Mouse (Mus musculus) forebrain, embryonic 15.5 days (tissue): ENCODE measurements around the gene Rgcc. TPM values are rescaled to one million over a fixed set of nuclear protein-coding genes. Genes with fewer than 3 reads are reported as not detected.
A peak's percentile ranks its signal among the peaks of the same experiment; 100 is the strongest.

Experiments used
- ATAC-seq: fragments of 200-750 bp; cut with Nextera tagmentation; replicated peaks from 2 replicates; pipeline ENCODE4 v1.8.0; 2017; ENCODE audit warnings: mild to moderate bottlenecking, moderate TSS enrichment, moderate library complexity
- H3K27ac ChIP-seq: fragments of 300-500 bp; sonication (generic); replicated peaks from 2 replicates; pipeline ENCODE4 v1.5.1; 2015; ENCODE audit warnings: mild to moderate bottlenecking, inconsistent platforms
- H3K27me3 ChIP-seq: fragments of 300-500 bp; sonication (generic); 2 replicates; pipeline ENCODE4 v1.6.1; 2015; ENCODE audit warnings: inconsistent platforms
- H3K36me3 ChIP-seq: fragments of 300-500 bp; sonication (generic); 2 replicates; pipeline ENCODE4 v1.6.1; 2015; ENCODE audit warnings: mild to moderate bottlenecking, inconsistent platforms
- H3K4me1 ChIP-seq: fragments of 300-500 bp; sonication (generic); 2 replicates; pipeline ENCODE4 v1.6.1; 2015; ENCODE audit warnings: inconsistent platforms
- H3K4me2 ChIP-seq: fragments of 300-500 bp; sonication (generic); replicated peaks from 2 replicates; pipeline ENCODE4 v1.6.1; 2015; ENCODE audit warnings: mild to moderate bottlenecking, inconsistent platforms
- H3K4me3 ChIP-seq: fragments of 300-500 bp; sonication (generic); 2 replicates; pipeline ENCODE4 v1.5.1; 2015; ENCODE audit warnings: mild to moderate bottlenecking, inconsistent platforms
- H3K9ac ChIP-seq: fragments of 300-500 bp; sonication (generic); replicated peaks from 2 replicates; pipeline ENCODE4 v1.6.1; 2015; ENCODE audit warnings: mild to moderate bottlenecking, inconsistent platforms
- H3K9me3 ChIP-seq: fragments of 300-500 bp; sonication (generic); 2 replicates; pipeline ENCODE4 v1.6.1; 2016; ENCODE audit warnings: inconsistent platforms
- WGBS: fragments of 180-500 bp; shearing (Covaris S2); methylation state at CpG from one replicate; pipeline ENCODE4 v1.1.7; 2015; ENCODE audit warnings: mixed read lengths; 5-methylcytosine and 5-hydroxymethylcytosine counted together
- polyA plus RNA-seq: library from polyadenylated mRNA; unstranded; fragments of >200 nt; fragmentation: Nextera tagmentation; extraction: Ambion mirVana; gene quantifications from 2 replicates; pipeline ENCODE4 v1.2.1, GENCODE M21; 2015

Rgcc gene
- polyA plus RNA-seq, 1 experiment from 2014 or later = 67.3 TPM

DNA sequence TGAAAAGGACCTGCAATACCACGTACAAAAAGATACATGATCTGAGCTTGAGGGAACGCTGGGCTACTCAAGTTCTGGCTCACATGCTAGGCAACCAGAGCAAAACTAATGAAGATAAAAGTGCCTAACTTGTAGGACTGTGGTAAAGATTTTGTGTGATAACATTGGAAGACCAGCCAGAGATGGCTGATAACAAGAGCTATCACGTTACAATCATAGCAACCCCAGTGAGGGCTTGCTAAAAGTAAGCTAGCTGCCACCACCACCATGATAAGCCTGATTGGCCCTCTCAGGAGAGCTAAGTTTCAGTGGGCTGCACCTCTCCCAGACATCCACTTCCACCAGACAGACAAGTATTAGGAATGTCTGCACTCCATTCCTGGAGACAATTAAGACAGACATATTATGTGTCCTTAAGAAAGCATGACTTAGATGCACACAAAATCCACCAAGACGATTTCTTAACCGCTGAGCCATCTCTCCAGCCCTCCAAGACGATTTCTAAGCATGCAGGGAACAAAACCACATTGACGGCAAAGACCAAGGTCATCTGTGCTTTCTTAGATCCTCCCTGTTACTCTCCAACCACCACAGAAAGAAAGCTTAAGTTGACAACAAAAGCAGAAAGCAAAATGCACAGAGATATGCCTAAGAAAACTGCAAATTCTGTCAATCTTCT, 3.0 kb downstream of the Rgcc start:
- H3K4me1 ChIP-seq = peaks cover 30% of the 10 kb centered on the region
- no peaks in the 10 kb centered on the region for H3K27me3 ChIP-seq
- H3K4me3 ChIP-seq = peak overlapping the region; percentile 2; the same call in 1 of the 2 replicates
- no peak overlapping the region for H3K9ac ChIP-seq
- H3K27ac ChIP-seq = no peak overlapping the region
- no peaks in the 10 kb centered on the region for H3K9me3 ChIP-seq
- ATAC-seq = no peak
- H3K36me3 ChIP-seq = no peaks in the 10 kb centered on the region
- WGBS = 64% methylated on average over 7 of the region's 7 CpGs
- H3K4me2 ChIP-seq = peak overlapping the region; percentile 21

DNA sequence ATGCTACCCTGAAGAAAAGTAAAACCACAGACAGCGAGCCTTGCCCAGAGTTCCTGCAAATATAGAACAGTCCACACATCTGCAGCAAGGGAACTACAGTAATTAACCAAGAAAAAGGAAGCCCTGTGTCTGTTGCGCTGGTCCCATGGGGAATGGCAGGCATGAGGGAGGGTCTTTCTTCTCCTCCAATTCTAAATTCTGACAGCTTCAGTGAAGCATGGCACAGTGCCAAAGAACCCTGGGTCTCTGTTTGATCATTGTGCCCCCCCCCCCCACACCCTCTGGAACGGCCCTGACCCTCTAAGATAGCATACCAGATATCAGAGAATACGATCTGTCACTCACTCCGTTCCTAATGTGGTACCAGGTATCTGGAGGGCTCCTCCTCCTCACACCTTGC, 4.6 kb downstream of the Rgcc start:
- Histone ChIP-seq H3K4me1 (peaks cover 40% of the 10 kb centered on the region), H3K4me2 (peak overlapping the region; percentile 21; the same call in 1 of the 2 replicates), H3K27ac (no peak overlapping the region), H3K27me3 (no peaks in the 10 kb centered on the region), H3K9ac (no peak overlapping the region), H3K4me3 (peak overlapping the region; percentile 3; the same call in 1 of the 2 replicates), H3K9me3 (no peaks in the 10 kb centered on the region), H3K36me3 (no peaks in the 10 kb centered on the region)
- ATAC-seq = no peak
- WGBS = 22% methylated on average over 5 of the region's 5 CpGs

DNA sequence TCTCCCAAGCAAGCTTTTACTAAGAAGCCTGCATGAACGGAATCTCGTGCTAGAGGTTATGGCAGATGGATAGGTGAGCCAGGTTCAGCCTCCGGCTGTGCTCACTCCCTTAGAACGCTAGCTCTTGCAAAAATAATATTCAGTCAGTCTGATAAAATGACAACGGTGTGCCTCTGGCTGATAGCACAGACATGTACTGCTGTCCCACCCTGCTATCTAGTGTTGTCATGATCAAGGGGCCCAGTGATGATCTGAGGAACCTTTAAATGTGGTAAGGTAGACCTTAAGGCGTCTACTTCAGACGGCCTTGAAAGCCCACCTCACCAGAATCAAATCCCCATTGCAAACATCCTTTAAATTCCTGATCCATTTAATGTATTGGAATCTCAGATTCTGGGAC, 5.2 kb downstream of the Rgcc start:
- H3K4me2 ChIP-seq = no peak overlapping the region
- WGBS = 75% methylated on average over 7 of the region's 7 CpGs
- H3K27ac ChIP-seq = no peak overlapping the region
- H3K9ac ChIP-seq = no peak overlapping the region
- H3K4me3 ChIP-seq = no peak overlapping the region
- no peaks in the 10 kb centered on the region for H3K9me3 ChIP-seq
- ATAC-seq = no peak
- H3K4me1 ChIP-seq = peaks cover 40% of the 10 kb centered on the region
- no peaks in the 10 kb centered on the region for H3K27me3 ChIP-seq
- no peaks in the 10 kb centered on the region for H3K36me3 ChIP-seq

DNA sequence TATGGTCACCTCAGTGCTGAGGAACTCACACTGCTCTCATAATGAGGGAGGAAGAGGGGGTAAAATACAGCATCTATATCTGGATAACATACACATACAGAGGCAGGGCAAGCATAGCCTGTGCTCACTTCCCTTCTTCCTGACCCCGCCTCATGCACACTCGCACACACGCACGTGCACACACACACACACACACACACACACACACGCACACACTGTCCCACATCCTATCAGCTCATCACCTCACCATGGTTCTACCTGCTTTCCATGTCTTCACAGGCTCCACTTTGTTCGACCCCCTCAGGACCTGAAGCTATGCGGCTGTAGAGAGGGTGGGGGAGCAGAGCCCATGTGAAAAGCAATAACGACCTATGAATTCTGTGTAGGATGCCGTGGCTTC, 5.9 kb downstream of the Rgcc start:
- 68% methylated on average over 9 of the region's 9 CpGs for WGBS
- no peaks in the 10 kb centered on the region for H3K36me3 ChIP-seq
- H3K9me3 ChIP-seq = no peaks in the 10 kb centered on the region
- H3K9ac ChIP-seq = no peak overlapping the region
- peaks cover 45% of the 10 kb centered on the region for H3K4me1 ChIP-seq
- H3K27me3 ChIP-seq = no peaks in the 10 kb centered on the region
- H3K4me2 ChIP-seq = no peak overlapping the region
- no peak for ATAC-seq
- no peak overlapping the region for H3K27ac ChIP-seq
- no peak overlapping the region for H3K4me3 ChIP-seq

DNA sequence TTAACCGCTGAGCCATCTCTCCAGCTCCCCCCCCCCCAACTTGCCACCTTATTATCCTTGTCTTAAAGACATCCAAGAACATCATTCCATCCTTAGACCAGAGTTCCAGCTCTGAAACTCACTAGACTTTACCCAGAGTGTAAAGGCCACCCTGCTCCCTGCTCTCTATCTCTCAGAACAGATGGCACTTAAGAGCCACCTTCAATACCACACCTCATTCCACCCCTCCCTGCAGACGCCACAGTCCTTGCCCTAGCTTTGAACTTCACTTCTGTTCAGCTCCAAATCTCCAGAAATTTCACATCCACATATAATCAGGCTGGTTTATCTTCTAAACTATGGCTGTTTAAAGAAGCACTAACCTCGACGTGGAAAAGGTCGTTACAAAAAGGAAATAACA, 6.5 kb downstream of the Rgcc start:
- Histone ChIP-seq H3K27ac (no peak overlapping the region), H3K4me2 (no peak overlapping the region), H3K9me3 (no peaks in the 10 kb centered on the region), H3K4me3 (no peak overlapping the region), H3K36me3 (no peaks in the 10 kb centered on the region), H3K4me1 (peaks cover 46% of the 10 kb centered on the region), H3K27me3 (no peaks in the 10 kb centered on the region), H3K9ac (no peak overlapping the region)
- no peak for ATAC-seq
- WGBS = 69% methylated on average over 5 of the region's 5 CpGs

DNA sequence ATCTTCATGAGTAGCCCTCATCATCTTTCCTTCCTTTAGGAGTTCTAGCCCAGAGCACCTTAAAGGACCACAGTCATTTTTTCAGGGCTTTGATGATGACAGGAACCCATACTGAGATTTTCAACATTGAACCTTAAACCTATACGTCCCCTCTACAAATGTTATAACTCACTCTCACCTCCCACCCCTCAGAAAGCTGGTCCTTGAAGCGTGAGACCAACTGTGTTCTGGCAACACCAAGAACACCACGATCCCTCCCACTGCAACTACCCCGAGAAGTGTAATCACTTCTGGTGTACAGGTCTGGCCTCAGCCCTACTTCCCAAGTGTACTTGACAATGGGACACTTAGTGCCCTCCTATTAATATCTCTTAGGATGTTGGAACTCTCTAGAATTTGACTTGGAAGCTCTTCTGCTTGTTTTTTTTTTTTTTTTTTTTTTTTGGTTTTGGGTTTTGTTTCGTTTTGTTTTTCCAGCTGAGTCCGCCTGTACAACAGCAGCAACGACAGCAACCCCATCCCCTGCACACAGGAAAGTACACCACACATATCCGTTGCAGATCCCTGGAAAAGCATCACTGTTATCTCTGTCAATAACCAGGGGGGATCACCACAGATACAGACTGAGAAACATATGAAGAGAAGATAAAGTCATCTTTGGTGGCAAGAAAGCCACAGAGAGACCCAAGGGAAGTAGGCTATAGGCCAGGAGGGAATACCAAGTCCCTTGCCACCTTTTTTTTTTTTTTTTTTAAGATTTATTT, 7.2 kb downstream of the Rgcc start:
- Histone ChIP-seq H3K27me3 (no peaks in the 10 kb centered on the region), H3K4me2 (no peak overlapping the region), H3K4me3 (no peak overlapping the region), H3K4me1 (peaks cover 51% of the 10 kb centered on the region), H3K27ac (no peak overlapping the region; the same call in 1 of the 2 replicates), H3K9me3 (no peaks in the 10 kb centered on the region), H3K9ac (no peak overlapping the region), H3K36me3 (no peaks in the 10 kb centered on the region)
- WGBS = 81% methylated on average over 8 of the region's 8 CpGs
- no peak for ATAC-seq

DNA sequence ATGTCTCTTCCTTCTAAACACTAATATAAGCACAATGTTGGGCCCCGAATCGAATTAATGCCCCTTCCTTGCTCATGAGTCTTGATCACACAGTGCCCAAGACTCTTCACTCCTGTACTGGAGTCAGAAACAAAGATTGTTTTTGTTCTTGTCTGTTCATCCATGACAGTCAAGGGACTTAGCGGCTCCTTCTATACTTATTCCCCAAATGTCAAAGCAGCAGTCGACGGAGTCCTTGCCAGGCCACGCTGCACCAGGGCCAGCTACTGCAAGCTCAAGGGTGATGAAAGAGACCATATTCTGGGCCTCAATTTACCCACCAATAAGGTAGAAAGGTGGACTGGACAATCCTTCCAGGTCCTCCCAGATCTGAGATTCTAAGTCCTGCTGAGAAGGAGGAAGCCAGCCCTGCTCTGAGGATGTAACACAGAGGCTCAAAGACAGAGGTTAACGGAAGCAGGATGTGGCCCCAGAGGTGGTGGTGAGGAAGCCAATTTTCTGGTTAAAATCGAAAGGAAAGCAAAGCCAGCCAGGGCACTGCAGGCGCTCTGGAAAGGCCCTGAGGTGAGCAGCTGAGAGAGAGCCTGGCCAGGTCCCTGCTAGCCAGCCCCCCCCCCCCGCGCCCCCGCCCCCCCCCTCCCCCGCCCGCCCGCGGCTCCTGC, 8.2 kb downstream of the Rgcc start:
- Histone ChIP-seq H3K4me2 (no peak overlapping the region), H3K4me3 (no peak overlapping the region), H3K9ac (no peak overlapping the region), H3K4me1 (peaks cover 56% of the 10 kb centered on the region), H3K27ac (no peak overlapping the region), H3K36me3 (no peaks in the 10 kb centered on the region), H3K9me3 (no peaks in the 10 kb centered on the region), H3K27me3 (no peaks in the 10 kb centered on the region)
- WGBS = 22% methylated on average over 9 of the region's 16 CpGs
- no peak for ATAC-seq

DNA sequence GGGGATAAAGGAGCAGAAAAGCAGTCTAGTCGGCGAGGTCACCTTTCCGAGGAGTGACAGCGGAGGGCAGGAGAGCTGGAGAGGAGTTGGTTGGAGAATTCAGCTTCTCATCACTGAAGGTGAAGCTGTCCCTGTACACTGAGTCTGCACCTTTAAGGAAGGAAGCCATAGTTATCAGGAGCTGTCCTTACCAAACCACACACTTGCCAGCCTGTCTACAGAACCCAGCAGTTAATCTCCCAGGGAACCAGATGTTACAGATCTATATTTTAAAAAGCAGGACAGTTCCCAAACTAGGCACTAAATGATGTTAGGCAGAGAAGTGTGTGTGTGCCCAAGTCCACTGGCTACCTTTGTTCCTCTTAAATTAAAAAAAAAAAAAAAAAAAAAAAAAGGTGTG, 9.8 kb downstream of the Rgcc start:
- H3K9me3 ChIP-seq = no peaks in the 10 kb centered on the region
- ATAC-seq = no peak
- no peak overlapping the region for H3K4me3 ChIP-seq
- H3K36me3 ChIP-seq = no peaks in the 10 kb centered on the region
- H3K27me3 ChIP-seq = no peaks in the 10 kb centered on the region
- H3K9ac ChIP-seq = no peak overlapping the region
- WGBS = 64% methylated on average over 4 of the region's 4 CpGs
- H3K4me1 ChIP-seq = peaks cover 51% of the 10 kb centered on the region
- no peak overlapping the region for H3K27ac ChIP-seq
- no peak overlapping the region for H3K4me2 ChIP-seq

DNA sequence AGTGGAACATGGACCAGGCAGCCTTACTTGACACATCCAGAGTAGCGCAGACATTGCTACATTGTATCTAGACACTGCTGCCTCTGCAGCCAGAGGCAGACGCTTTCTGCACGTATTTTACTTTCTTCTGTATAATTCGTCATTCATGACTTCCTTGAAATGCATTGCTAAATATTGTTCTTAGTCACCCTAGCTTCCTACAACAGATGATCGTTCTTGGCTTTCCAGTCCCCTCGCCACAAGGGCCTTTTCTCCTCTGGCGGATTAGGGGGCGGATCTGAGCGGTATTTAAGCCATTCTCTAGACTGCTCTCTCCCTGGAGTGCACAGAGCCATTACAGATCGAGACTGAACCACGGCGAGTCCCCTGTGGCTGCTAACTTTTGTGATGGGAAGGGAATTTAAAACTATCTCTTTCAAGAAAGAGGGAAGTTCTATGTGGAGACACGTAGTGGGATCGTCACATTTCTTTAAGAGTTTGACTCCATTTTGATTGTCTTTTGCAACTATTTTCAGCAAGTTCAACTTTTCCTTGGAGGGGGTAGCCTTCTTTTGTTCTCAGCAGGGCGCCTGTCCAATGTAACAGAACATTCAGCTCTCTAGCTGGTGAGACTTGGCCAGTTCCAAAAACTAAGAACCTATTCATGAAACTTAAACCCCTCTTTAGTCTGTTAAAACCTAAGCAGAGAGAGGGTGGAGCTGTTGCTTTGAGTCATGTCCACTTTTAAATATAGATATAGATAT, 10.6 kb downstream of the Rgcc start:
- WGBS = 6% methylated on average over 15 of the region's 15 CpGs
- Histone ChIP-seq H3K9me3 (no peaks in the 10 kb centered on the region), H3K4me3 (no peak overlapping the region), H3K4me2 (peak overlapping the region; percentile 19), H3K36me3 (no peaks in the 10 kb centered on the region), H3K4me1 (peaks cover 47% of the 10 kb centered on the region), H3K27me3 (no peaks in the 10 kb centered on the region), H3K9ac (no peak overlapping the region), H3K27ac (peak overlapping the region; percentile 13; the same call in 1 of the 2 replicates)
- peak; percentile 72 for ATAC-seq

DNA sequence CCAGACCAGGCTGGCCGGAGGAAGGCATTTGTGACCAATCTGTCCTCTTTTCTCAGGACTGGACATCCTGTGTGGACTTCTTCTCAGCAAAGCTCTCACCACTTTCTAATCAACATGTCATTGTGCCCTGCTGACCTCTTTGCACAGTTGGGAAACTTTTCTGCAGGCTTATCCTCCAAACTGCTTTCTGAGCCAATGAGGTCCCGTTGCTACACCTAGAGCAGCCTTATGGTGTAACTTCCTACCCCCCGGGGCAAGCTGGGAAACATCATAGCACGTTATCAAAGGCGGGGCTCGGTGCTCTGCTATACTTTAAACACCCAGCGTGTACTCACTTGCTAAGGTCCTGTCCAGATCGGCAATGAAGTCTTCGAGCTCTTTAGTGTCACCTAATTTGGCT, 11.5 kb downstream of the Rgcc start:
- 39% methylated on average over 9 of the region's 9 CpGs for WGBS
- no peak overlapping the region for H3K27ac ChIP-seq
- H3K4me2 ChIP-seq = no peak overlapping the region
- no peak overlapping the region for H3K9ac ChIP-seq
- H3K36me3 ChIP-seq = no peaks in the 10 kb centered on the region
- H3K4me3 ChIP-seq = no peak overlapping the region
- H3K4me1 ChIP-seq = peaks cover 43% of the 10 kb centered on the region
- no peaks in the 10 kb centered on the region for H3K9me3 ChIP-seq
- no peaks in the 10 kb centered on the region for H3K27me3 ChIP-seq
- ATAC-seq = no peak

DNA sequence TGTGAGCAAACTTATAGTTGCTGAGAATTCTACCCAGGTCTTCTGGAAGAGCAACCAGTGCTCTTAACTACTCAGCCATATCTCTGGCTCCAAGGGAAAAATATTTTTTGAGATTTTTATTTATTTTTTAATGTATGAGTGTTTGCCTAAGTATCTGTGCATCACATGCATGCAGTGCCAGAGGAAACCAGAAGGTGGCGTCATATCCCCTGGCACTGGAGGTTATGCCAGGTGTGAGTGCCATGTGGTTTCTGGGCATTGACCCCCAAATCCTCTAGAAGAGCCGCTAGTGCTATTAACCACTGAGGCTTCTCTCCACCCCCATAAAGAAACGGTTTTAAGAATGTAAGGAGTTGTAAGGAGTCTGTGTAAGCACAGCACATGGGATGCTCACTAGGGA, 13.2 kb downstream of the Rgcc start:
- no peak overlapping the region for H3K4me3 ChIP-seq
- no peak for ATAC-seq
- no peak overlapping the region for H3K9ac ChIP-seq
- no peak overlapping the region for H3K4me2 ChIP-seq
- H3K4me1 ChIP-seq = peaks cover 36% of the 10 kb centered on the region
- H3K27ac ChIP-seq = no peak overlapping the region
- no peaks in the 10 kb centered on the region for H3K27me3 ChIP-seq
- H3K9me3 ChIP-seq = no peaks in the 10 kb centered on the region
- H3K36me3 ChIP-seq = no peaks in the 10 kb centered on the region
- WGBS = 71% methylated on average over 3 of the region's 3 CpGs
